Mouse (Mus musculus) MEL (cell line): ENCODE data around the gene Got1. TPM values are rescaled to one million over a fixed set of nuclear protein-coding genes. Genes with fewer than 3 reads are reported as not detected.

Experiments used
- DNase-seq: peaks from one replicate; pipeline ENCODE4 v3.0.0; 2011; ENCODE audit warnings: low read depth, low spot score
- H3K27ac ChIP-seq: 2 replicates; pipeline ENCODE4 v1.5.1; 2012; ENCODE audit warnings: low read depth, mild to moderate bottlenecking, control low read depth, low read length, moderate library complexity; ENCODE audit not compliant: control insufficient read depth
- H3K27me3 ChIP-seq, 2 experiments: fragments of 150-350 bp in 1 of 2; sonication (generic) in 1 of 2; 2 replicates each; pipeline ENCODE4 v1.6.1; 2012; ENCODE audit warnings: low read length in 2 of 2, mild to moderate bottlenecking in 2 of 2, improper control_type of control experiment in 1 of 2, moderate library complexity in 1 of 2; ENCODE audit not compliant: insufficient read depth in 2 of 2, control insufficient read depth in 1 of 2
- H3K36me3 ChIP-seq, 2 experiments: 2 replicates each; pipeline ENCODE4 v1.6.1; 2012 to 2014; ENCODE audit warnings: low read length in 2 of 2, improper control_type of control experiment in 1 of 2, inconsistent platforms in 1 of 2, mild to moderate bottlenecking in 1 of 2; ENCODE audit not compliant: insufficient read depth in 2 of 2, control insufficient read depth in 1 of 2
- H3K4me1 ChIP-seq, 2 experiments: fragments of 150-350 bp in 1 of 2; sonication (generic) in 1 of 2; 2 replicates each; pipeline ENCODE4 v1.6.1; 2012; ENCODE audit warnings: low read length in 2 of 2, improper control_type of control experiment in 1 of 2, mild to moderate bottlenecking in 1 of 2; ENCODE audit not compliant: insufficient read depth in 2 of 2, control insufficient read depth in 1 of 2
- H3K4me3 ChIP-seq, 2 experiments: fragments of 150-350 bp in 1 of 2; sonication (generic) in 1 of 2; 2 replicates each; pipeline ENCODE4 v1.5.1; 2012; ENCODE audit warnings: low read depth in 2 of 2, low read length in 2 of 2, mild to moderate bottlenecking in 2 of 2, moderate library complexity in 2 of 2, control low read depth in 1 of 2, improper control_type of control experiment in 1 of 2; ENCODE audit not compliant: control insufficient read depth in 1 of 2, insufficient read depth in 1 of 2
- H3K79me2 ChIP-seq: 2 replicates; pipeline ENCODE4 v1.6.1; 2012; ENCODE audit warnings: mild to moderate bottlenecking, low read length, moderate library complexity; ENCODE audit not compliant: control insufficient read depth, poor library complexity, insufficient read depth
- H3K9ac ChIP-seq: 2 replicates; pipeline ENCODE4 v1.6.1; 2012; ENCODE audit warnings: low read depth, mild to moderate bottlenecking, control low read depth, low read length, moderate library complexity; ENCODE audit not compliant: control insufficient read depth, poor library complexity, severe bottlenecking
- H3K9me3 ChIP-seq: fragments of 150-350 bp; sonication (generic); replicated peaks from 2 replicates; pipeline ENCODE4 v1.6.1; 2012; ENCODE audit warnings: mild to moderate bottlenecking, low read length, improper control_type of control experiment, moderate library complexity; ENCODE audit not compliant: insufficient read depth
- BHLHE40 ChIP-seq: IDR thresholded peaks from 2 replicates; pipeline ENCODE4 v1.6.1; 2012; ENCODE audit warnings: low read depth, mild to moderate bottlenecking, inconsistent platforms, low read length, improper control_type of control experiment, borderline replicate concordance
- CHD1 ChIP-seq: IDR thresholded peaks from 2 replicates; pipeline ENCODE4 v1.6.1; 2012; ENCODE audit warnings: low read depth, mild to moderate bottlenecking, inconsistent platforms, low read length, improper control_type of control experiment
- CTCF ChIP-seq, 3 experiments: IDR thresholded peaks in 2 of 3; conservative IDR thresholded peaks in 1 of 3; 2 replicates each; pipeline ENCODE4 v1.5.1; 2011 to 2012; ENCODE audit warnings: low read length in 3 of 3, low read depth in 2 of 3, mild to moderate bottlenecking in 2 of 3, improper control_type of control experiment in 1 of 3, inconsistent platforms in 1 of 3, mixed read lengths in 1 of 3, moderate library complexity in 1 of 3; ENCODE audit not compliant: control insufficient read depth in 1 of 3, insufficient read depth in 1 of 3, poor library complexity in 1 of 3, severe bottlenecking in 1 of 3
- EP300 ChIP-seq, 2 experiments: IDR thresholded peaks; 2 replicates each; pipeline ENCODE4 v1.6.1; 2011; ENCODE audit warnings: improper control_type of control experiment in 2 of 2, low read length in 2 of 2, low read depth in 1 of 2, mild to moderate bottlenecking in 1 of 2
- GABPA ChIP-seq: IDR thresholded peaks from 2 replicates; pipeline ENCODE4 v1.6.1; 2012; ENCODE audit warnings: low read depth, mild to moderate bottlenecking, inconsistent platforms, low read length, improper control_type of control experiment, moderate library complexity
- HCFC1 ChIP-seq: IDR thresholded peaks from 2 replicates; pipeline ENCODE4 v1.6.1; 2012; ENCODE audit warnings: low read depth, mild to moderate bottlenecking, inconsistent platforms, low read length, improper control_type of control experiment, moderate library complexity
- MAX ChIP-seq: IDR thresholded peaks from 2 replicates; pipeline ENCODE4 v1.6.1; 2011; ENCODE audit warnings: low read length, improper control_type of control experiment
- MXI1 ChIP-seq: IDR thresholded peaks from 2 replicates; pipeline ENCODE4 v1.6.1; 2011; ENCODE audit warnings: mild to moderate bottlenecking, low read depth, low read length, improper control_type of control experiment
- MYC ChIP-seq: IDR thresholded peaks from 2 replicates; pipeline ENCODE4 v1.6.1; 2011; ENCODE audit warnings: low read depth, mild to moderate bottlenecking, low read length, improper control_type of control experiment, moderate library complexity
- POLR2A ChIP-seq, 2 experiments: IDR thresholded peaks; 2 replicates each; pipeline ENCODE4 v1.6.1; 2011 to 2012; ENCODE audit warnings: low read length in 2 of 2, mild to moderate bottlenecking in 2 of 2, control low read depth in 1 of 2, improper control_type of control experiment in 1 of 2, low read depth in 1 of 2, moderate library complexity in 1 of 2; ENCODE audit not compliant: control insufficient read depth in 1 of 2, insufficient read depth in 1 of 2, poor library complexity in 1 of 2
- POLR2AphosphoS2 ChIP-seq: IDR thresholded peaks from 2 replicates; pipeline ENCODE4 v1.6.1; 2011; ENCODE audit warnings: low read length, improper control_type of control experiment
- RAD21 ChIP-seq: IDR thresholded peaks from 2 replicates; pipeline ENCODE4 v1.6.1; 2011; ENCODE audit warnings: mild to moderate bottlenecking, low read depth, low read length, improper control_type of control experiment
- RCOR1 ChIP-seq: IDR thresholded peaks from 2 replicates; pipeline ENCODE4 v1.6.1; 2012; ENCODE audit warnings: low read depth, mild to moderate bottlenecking, inconsistent platforms, low read length, improper control_type of control experiment
- SMC3 ChIP-seq: IDR thresholded peaks from 2 replicates; pipeline ENCODE4 v1.6.1; 2011; ENCODE audit warnings: low read depth, low read length, improper control_type of control experiment
- TAL1 ChIP-seq: IDR thresholded peaks from 2 replicates; pipeline ENCODE4 v1.6.1; 2012; ENCODE audit warnings: mild to moderate bottlenecking, inconsistent platforms, low read length, moderate library complexity, mixed read lengths
- TBP ChIP-seq: IDR thresholded peaks from 2 replicates; pipeline ENCODE4 v1.8.0; 2011; ENCODE audit warnings: low read depth, low read length, improper control_type of control experiment
- TCF12 ChIP-seq: IDR thresholded peaks from 2 replicates; pipeline ENCODE4 v1.6.1; 2014; ENCODE audit warnings: low read depth, mild to moderate bottlenecking, inconsistent platforms, low read length, improper control_type of control experiment, moderate library complexity
- UBTF ChIP-seq: IDR thresholded peaks from 2 replicates; pipeline ENCODE4 v1.6.1; 2012; ENCODE audit warnings: low read depth, mild to moderate bottlenecking, inconsistent platforms, low read length, improper control_type of control experiment, moderate library complexity, borderline replicate concordance; ENCODE audit not compliant: insufficient read depth
- USF1 ChIP-seq: IDR thresholded peaks from 2 replicates; pipeline ENCODE4 v1.6.1; 2014; ENCODE audit warnings: low read depth, mild to moderate bottlenecking, inconsistent platforms, low read length, improper control_type of control experiment, moderate library complexity
- ZC3H11A ChIP-seq: IDR thresholded peaks from 2 replicates; pipeline ENCODE4 v1.6.1; 2012; ENCODE audit warnings: low read depth, mild to moderate bottlenecking, inconsistent platforms, low read length, improper control_type of control experiment
- ZNF384 ChIP-seq: IDR thresholded peaks from 2 replicates; pipeline ENCODE4 v1.6.1; 2012; ENCODE audit warnings: low read depth, mild to moderate bottlenecking, inconsistent platforms, low read length, improper control_type of control experiment
- polyA plus RNA-seq, 2 experiments: library from polyadenylated mRNA; stranded (reverse) in 1 of 2; unstranded in 1 of 2; fragments of >175 nt in 1 of 2; fragments of >200 nt in 1 of 2; gene quantifications; 2 replicates each; pipeline versions ENCODE4 v1.2.1 to v1.2.4; 2012; ENCODE audit warnings: low replicate concordance in 2 of 2, low read depth in 1 of 2; ENCODE audit not compliant: insufficient read length in 2 of 2, insufficient read depth in 1 of 2, missing spikeins in 1 of 2
- total RNA-seq: library from RNA; depleted of rRNA; stranded (reverse); fragments of 300-350 nt; gene quantifications from 2 replicates; pipeline ENCODE4 v1.2.3, GENCODE M21; 2012

Got1 gene
- total and polyA plus RNA-seq, 3 experiments: 60.4 to 213 (median 106) TPM

- peak; percentile 84 for DNase-seq
- Histone ChIP-seq H3K27ac (no peak overlapping the region), H3K9ac (no peak overlapping the region), H3K79me2 (no peaks in the 10 kb centered on the region), H3K27me3 (peaks cover 11 to 16% of the 10 kb centered on the region in 2 experiments), H3K36me3 (peaks cover 0 to 2% of the 10 kb centered on the region in 2 experiments; a peak in 1 of 4 replicates), H3K4me1 (no peaks in the 10 kb centered on the region), H3K9me3 (no peaks in the 10 kb centered on the region), H3K4me3 (no peak overlapping the region)
- TF ChIP-seq EP300 (IDR thresholded peaks at IDR 0.05; ENCODE audit: low read depth in 1 of 2, low read length in 2 of 2): no peak
- peak; percentile 74 for TF ChIP-seq RAD21
- 0 out of 2 replicates have a peak, but pooled peaks have one; percentile 10 for TF ChIP-seq TCF12
- TF ChIP-seq MAX: no peak
- 0 out of 2 replicates have a peak, but pooled peaks have one; percentile 27 for TF ChIP-seq BHLHE40
- peak; percentile 68 for TF ChIP-seq SMC3
- TF ChIP-seq CTCF (IDR thresholded peaks at IDR 0.05 in 2 of 3, conservative IDR thresholded peaks at IDR 0.05 in 1 of 3; ENCODE audit: control insufficient read depth in 1 of 3, insufficient read depth in 1 of 3, low read depth in 2 of 3, low read length in 3 of 3, poor library complexity in 1 of 3, severe bottlenecking in 1 of 3): peak; percentile 88 to 99 (median 89)
- TF ChIP-seq ZC3H11A: peak; percentile 51
These were observed 45.5 kb downstream of the Got1 start for GRCm38 (mm10) chr19:43478891-43479290.

GRCm38 (mm10) chr19:43477436-43477835 lies 47.0 kb downstream of the Got1 start:
- Histone ChIP-seq H3K4me3 (no peak overlapping the region), H3K9ac (no peak overlapping the region), H3K4me1 (no peaks in the 10 kb centered on the region), H3K27me3 (peaks cover 7 to 15% of the 10 kb centered on the region in 2 experiments), H3K79me2 (no peaks in the 10 kb centered on the region), H3K27ac (no peak overlapping the region), H3K9me3 (no peaks in the 10 kb centered on the region), H3K36me3 (peaks cover 0 to 2% of the 10 kb centered on the region in 2 experiments; a peak in 1 of 4 replicates)
- TF ChIP-seq USF1 (no peak), MAX (no peak), POLR2A (IDR thresholded peaks at IDR 0.05; ENCODE audit: control insufficient read depth in 1 of 2, insufficient read depth in 1 of 2, low read depth in 1 of 2, low read length in 2 of 2, poor library complexity in 1 of 2) (no peak), GABPA (no peak)
- no peak for DNase-seq

GRCm38 (mm10) chr19:43476063-43476462 lies 48.3 kb downstream of the Got1 start:
- no peak overlapping the region for H3K9ac ChIP-seq
- H3K27ac ChIP-seq: no peak overlapping the region
- H3K79me2 ChIP-seq: no peaks in the 10 kb centered on the region
- no peak for TF ChIP-seq MXI1
- no peak for TF ChIP-seq MYC
- TF ChIP-seq TAL1: no peak
- no peak for TF ChIP-seq CHD1
- no peak for TF ChIP-seq TBP
- no peak for TF ChIP-seq ZNF384
- TF ChIP-seq RCOR1: no peak
- no peak for TF ChIP-seq POLR2AphosphoS2
- TF ChIP-seq SMC3: no peak
- no peak for TF ChIP-seq UBTF
- no peak for TF ChIP-seq HCFC1
- H3K36me3 ChIP-seq: peaks cover 0 to 2% of the 10 kb centered on the region in 2 experiments; a peak in 1 of 4 replicates
- no peak for DNase-seq
- no peaks in the 10 kb centered on the region for H3K9me3 ChIP-seq
- no peaks in the 10 kb centered on the region for H3K4me1 ChIP-seq
- no peak overlapping the region for H3K4me3 ChIP-seq
- H3K27me3 ChIP-seq: peaks cover 8 to 18% of the 10 kb centered on the region in 2 experiments
